In genomic region chr11:36073074-36073818, GRCm38 (mm10) we compare ENCODE assay signal across 11 mouse cellular contexts.
DNase-seq lines count a peak whose midpoint lies in the region; ATAC-seq lines count a peak whose summit lies in the region.
"Had no signal": no experiment of that assay in that cellular context is flagged by ENCODE, and none has a peak within 500 bp of the region (broad histone marks: within the 10 kb centered on the region; RNA-seq: fewer than 3 reads in every experiment).

No protein-coding gene starts in this region.

- no peaks in the 10 kb centered on the region for H3K27me3 ChIP-seq in midbrain, embryonic 15.5 days (replicated peaks)
- H3K27me3 ChIP-seq: embryonic facial prominence, embryonic 13.5 days had no signal

- no peak overlapping the region for H3K4me3 ChIP-seq in midbrain, embryonic 15.5 days
- H3K4me3 ChIP-seq: embryonic facial prominence, embryonic 13.5 days; heart, embryonic 15.5 days had no signal

- 67% methylated on average over 8 of the region's 8 CpGs for WGBS in midbrain, embryonic 15.5 days

- H3K9me3 ChIP-seq in midbrain, embryonic 15.5 days = no peaks in the 10 kb centered on the region
- H3K9me3 ChIP-seq: embryonic facial prominence, embryonic 13.5 days; heart, embryonic 15.5 days had no signal

- no peak overlapping the region for H3K4me2 ChIP-seq in midbrain, embryonic 15.5 days
- H3K4me2 ChIP-seq: embryonic facial prominence, embryonic 13.5 days; heart, embryonic 15.5 days had no signal

- peak; percentile 5 for DNase-seq in gastrocnemius, adult 18-20 months (ENCODE audit: low spot score)
- no peak for DNase-seq in gastrocnemius, postnatal 14 days
- DNase-seq in brain, adult 2 months (ENCODE audit: low read depth, low spot score) = peak; percentile 95
- peak; percentile 37 to 40 for DNase-seq in frontal cortex, postnatal 14 days (ENCODE audit: low spot score in 2 of 2)
- no peak for DNase-seq in kidney, postnatal 4 days
- DNase-seq in spleen, postnatal 4 days (ENCODE audit: low spot score in 2 of 2) = no peak
- no peak for DNase-seq in heart, postnatal 25 days (ENCODE audit: low spot score)

- H3K9ac ChIP-seq in midbrain, embryonic 15.5 days = no peak overlapping the region
- H3K9ac ChIP-seq: embryonic facial prominence, embryonic 13.5 days; heart, embryonic 15.5 days had no signal

- H3K4me1 ChIP-seq in midbrain, embryonic 15.5 days = peaks cover 18% of the 10 kb centered on the region

- peak; percentile 43 for ATAC-seq in midbrain, embryonic 15.5 days (replicated peaks)

- H3K27ac ChIP-seq in midbrain, embryonic 15.5 days = no peak overlapping the region; the same call in none of the 2 replicates
- H3K27ac ChIP-seq: embryonic facial prominence, embryonic 13.5 days; heart, embryonic 15.5 days; macrophage had no signal

- intact Hi-C loops in gastrocnemius, postnatal 14 days (cut with DNase I; ENCODE audit: low total_unique reads) = no loop called here
- intact Hi-C loops in heart, postnatal 25 days (cut with DNase I) = no loop called here

- H3K36me3 ChIP-seq in midbrain, embryonic 15.5 days (replicated peaks) = no peaks in the 10 kb centered on the region; the same call in 1 of the 2 replicates
- H3K36me3 ChIP-seq: embryonic facial prominence, embryonic 13.5 days; heart, embryonic 15.5 days had no signal

Comparison
In these comparisons a context has a peak if more than half of its experiments do, and no peak if none do; other contexts are left out.
1. DNase-seq: peak in gastrocnemius, adult 18-20 months (single experiment), brain, adult 2 months (single experiment) and frontal cortex, postnatal 14 days (2 of 2); none in gastrocnemius, postnatal 14 days (single experiment), kidney, postnatal 4 days (0 of 2), spleen, postnatal 4 days (0 of 2) and heart, postnatal 25 days (single experiment).